Mouse (Mus musculus) forebrain, embryonic 14.5 days (tissue): ENCODE data around the gene Tceal1. TPM values are rescaled to one million over a fixed set of nuclear protein-coding genes. Genes with fewer than 3 reads are reported as not detected.
"Not testable (repeated sequence)": the region's sequence is repeated elsewhere in the genome, so short reads cannot be mapped to it uniquely, and the experiment has no call there.

Experiments
- ATAC-seq: fragments of 200-750 bp; cut with Nextera tagmentation; 2 replicates; pipeline ENCODE4 v1.8.0; 2017; ENCODE audit warnings: mild to moderate bottlenecking, moderate library complexity
- DNase-seq: peaks from one replicate; pipeline ENCODE4 v3.0.0-alpha.2; 2015; ENCODE audit warnings: low spot score
- H3K27ac ChIP-seq: fragments of 300-500 bp; sonication (generic); 2 replicates; pipeline ENCODE4 v1.5.1; 2014; ENCODE audit warnings: low read depth, mild to moderate bottlenecking, control low read depth, low read length, moderate library complexity
- H3K27me3 ChIP-seq: fragments of 300-500 bp; sonication (generic); replicated peaks from 2 replicates; pipeline ENCODE4 v1.6.1; 2014; ENCODE audit warnings: low read length, control low read depth, mixed read lengths; ENCODE audit not compliant: control insufficient read depth, insufficient read depth
- H3K36me3 ChIP-seq: fragments of 300-500 bp; sonication (generic); 2 replicates; pipeline ENCODE4 v1.6.1; 2014; ENCODE audit warnings: low read length, control low read depth; ENCODE audit not compliant: control insufficient read depth, insufficient read depth
- H3K4me1 ChIP-seq: fragments of 300-500 bp; sonication (generic); 2 replicates; pipeline ENCODE4 v1.6.1; 2014; ENCODE audit warnings: antibody characterized with exemption, low read length, control low read depth; ENCODE audit not compliant: control insufficient read depth, insufficient read depth
- H3K4me2 ChIP-seq: fragments of 300-500 bp; sonication (generic); 2 replicates; pipeline ENCODE4 v1.6.1; 2014; ENCODE audit warnings: mild to moderate bottlenecking, control low read depth, low read length
- H3K4me3 ChIP-seq: fragments of 300-500 bp; sonication (generic); 2 replicates; pipeline ENCODE4 v1.5.1; 2014; ENCODE audit warnings: low read depth, low read length, control low read depth
- H3K9ac ChIP-seq: fragments of 300-500 bp; sonication (generic); 2 replicates; pipeline ENCODE4 v1.6.1; 2014; ENCODE audit warnings: mild to moderate bottlenecking, low read length, control low read depth, moderate library complexity
- H3K9me3 ChIP-seq: fragments of 300-500 bp; sonication (generic); replicated peaks from 2 replicates; pipeline ENCODE4 v1.6.1; 2016; ENCODE audit warnings: low read length, control low read depth, mixed read lengths; ENCODE audit not compliant: control insufficient read depth
- WGBS: fragments of 180-500 bp; shearing (Covaris S2); extraction: QIAGEN DNeasy Blood & Tissue Kit; methylation state at CpG from one replicate; pipeline ENCODE4 v1.1.7; 2014; 5-methylcytosine and 5-hydroxymethylcytosine counted together
- polyA plus RNA-seq: library from polyadenylated mRNA; unstranded; fragments of >200 nt; fragmentation: Nextera tagmentation; extraction: Ambion mirVana; gene quantifications from 2 replicates; pipeline ENCODE4 v1.2.1, GENCODE M21; 2014

Tceal1 gene
- 23.3 and 24.9 TPM in 2 replicates for polyA plus RNA-seq

GRCm38 (mm10) chrX:136707446-136708167 is at the start of gene Tceal1:
Gene Tceal1, plus strand, starts transcription at chrX:136707982.
- Histone ChIP-seq H3K4me3 (peak within 1 kb of the TSS; percentile 41), H3K27me3 (no peaks in the 10 kb centered on the region), H3K9me3 (no peaks in the 10 kb centered on the region), H3K4me1 (no peaks in the 10 kb centered on the region), H3K27ac (peak within 1 kb of the TSS; percentile 91), H3K4me2 (peak within 1 kb of the TSS; percentile 50), H3K9ac (peak within 1 kb of the TSS; percentile 69), H3K36me3 (no peaks in the 10 kb centered on the region)
- WGBS: 26% methylated on average over 15 of the region's 15 CpGs
- ATAC-seq (peak; percentile 95), DNase-seq (peak; percentile 86)

- Histone ChIP-seq H3K27ac (no peak overlapping the region), H3K27me3 (no peaks in the 10 kb centered on the region)
- 42% methylated on average over 19 of the region's 20 CpGs for WGBS
These were observed 41.5 kb upstream of the Tceal1 start for GRCm38 (mm10) chrX:136666281-136666706.

GRCm38 (mm10) chrX:136666762-136667464 is 40.9 kb upstream of the Tceal1 start:
- H3K9me3 ChIP-seq, H3K27me3 ChIP-seq, H3K36me3 ChIP-seq, H3K27ac ChIP-seq, H3K4me1 ChIP-seq: not testable (repeated sequence)
- Histone ChIP-seq H3K4me2 (peak overlapping the region; percentile 61), H3K9ac (peak overlapping the region; percentile 65), H3K4me3 (peak overlapping the region; percentile 44)
- WGBS: 36% methylated on average over 20 of the region's 24 CpGs
- ATAC-seq: peak; percentile 84
- DNase-seq: peak; percentile 23

More at GRCm38 (mm10) chrX:136666281-136666706, 41.5 kb upstream of the Tceal1 start:
- no peaks in the 10 kb centered on the region for H3K9me3 ChIP-seq
- DNase-seq (peak; percentile 39), ATAC-seq (peak; percentile 92)
- H3K4me1 ChIP-seq: no peaks in the 10 kb centered on the region
- no peaks in the 10 kb centered on the region for H3K36me3 ChIP-seq
- peak overlapping the region; percentile 65 for H3K9ac ChIP-seq
- H3K4me3 ChIP-seq: peak overlapping the region; percentile 44
- peak overlapping the region; percentile 61 for H3K4me2 ChIP-seq

- Histone ChIP-seq H3K36me3 (no peaks in the 10 kb centered on the region), H3K9ac (no peak overlapping the region)
- 80% methylated on average over 2 of the region's 2 CpGs for WGBS
These were observed 39.0 kb upstream of the Tceal1 start for GRCm38 (mm10) chrX:136668794-136669193.

GRCm38 (mm10) chrX:136680989-136681388 is 26.8 kb upstream of the Tceal1 start:
- 74% methylated on average over 3 of the region's 3 CpGs for WGBS
- Histone ChIP-seq H3K9ac (no peak overlapping the region), H3K27ac (no peak overlapping the region), H3K4me2 (no peak overlapping the region), H3K36me3 (no peaks in the 10 kb centered on the region), H3K27me3 (no peaks in the 10 kb centered on the region), H3K9me3 (no peaks in the 10 kb centered on the region), H3K4me1 (no peaks in the 10 kb centered on the region), H3K4me3 (no peak overlapping the region)
- DNase-seq (no peak), ATAC-seq (no peak)

More at GRCm38 (mm10) chrX:136668794-136669193, 39.0 kb upstream of the Tceal1 start:
- H3K27me3 ChIP-seq: no peaks in the 10 kb centered on the region
- H3K4me1 ChIP-seq: no peaks in the 10 kb centered on the region
- no peak overlapping the region for H3K27ac ChIP-seq
- DNase-seq (no peak), ATAC-seq (no peak)
- no peak overlapping the region for H3K4me3 ChIP-seq
- H3K9me3 ChIP-seq: no peaks in the 10 kb centered on the region
- H3K4me2 ChIP-seq: no peak overlapping the region

GRCm38 (mm10) chrX:136691606-136692293 is 16.0 kb upstream of the Tceal1 start:
- not testable (repeated sequence) for H3K36me3 ChIP-seq, H3K27me3 ChIP-seq, H3K4me2 ChIP-seq, H3K4me1 ChIP-seq, H3K9me3 ChIP-seq, H3K9ac ChIP-seq, DNase-seq, H3K4me3 ChIP-seq
- peak; percentile 93 for ATAC-seq
- peak overlapping the region; percentile 55 for H3K27ac ChIP-seq
- 55% methylated on average over 3 of the region's 3 CpGs for WGBS

- H3K36me3 ChIP-seq: no peaks in the 10 kb centered on the region
- no peaks in the 10 kb centered on the region for H3K27me3 ChIP-seq
- peak overlapping the region; percentile 55 for H3K27ac ChIP-seq
- no peaks in the 10 kb centered on the region for H3K4me1 ChIP-seq
- H3K9ac ChIP-seq: no peak overlapping the region
- no peak overlapping the region for H3K4me3 ChIP-seq
- no peak; the same call in 1 of the 2 replicates for ATAC-seq
- 71% methylated on average over 4 of the region's 4 CpGs for WGBS
- no peak for DNase-seq
- H3K4me2 ChIP-seq: no peak overlapping the region
- no peaks in the 10 kb centered on the region for H3K9me3 ChIP-seq
These were observed 15.5 kb upstream of the Tceal1 start for GRCm38 (mm10) chrX:136692294-136692675.

- WGBS: 88% methylated on average over 5 of the region's 5 CpGs
These were observed 14.6 kb upstream of the Tceal1 start for GRCm38 (mm10) chrX:136693196-136693595.

More at GRCm38 (mm10) chrX:136693196-136693595, 14.6 kb upstream of the Tceal1 start:
- no peaks in the 10 kb centered on the region for H3K27me3 ChIP-seq
- H3K36me3 ChIP-seq: no peaks in the 10 kb centered on the region
- H3K4me3 ChIP-seq: no peak overlapping the region
- no peak overlapping the region for H3K4me2 ChIP-seq
- H3K4me1 ChIP-seq: no peaks in the 10 kb centered on the region
- H3K9ac ChIP-seq: no peak overlapping the region
- H3K27ac ChIP-seq: 0 out of 2 replicates have a peak overlapping the region, but pooled peaks have one; percentile 33
- no peak for DNase-seq
- no peak for ATAC-seq
- no peaks in the 10 kb centered on the region for H3K9me3 ChIP-seq
